Mouse (Mus musculus): Measurements from ENCODE around the gene Slc26a8. TPM values are rescaled to one million over a fixed set of nuclear protein-coding genes. Genes with fewer than 3 reads are reported as not detected.
A peak's percentile ranks its signal among the peaks of the same experiment; 100 is the strongest.
"Not testable (repeated sequence)": the region's sequence is repeated elsewhere in the genome, so short reads cannot be mapped to it uniquely, and the experiment has no call there.

The Slc26a8 gene
- 0.81 TPM in 1 of 2 replicates, not detected in the other for total RNA-seq (2017)

DNA sequence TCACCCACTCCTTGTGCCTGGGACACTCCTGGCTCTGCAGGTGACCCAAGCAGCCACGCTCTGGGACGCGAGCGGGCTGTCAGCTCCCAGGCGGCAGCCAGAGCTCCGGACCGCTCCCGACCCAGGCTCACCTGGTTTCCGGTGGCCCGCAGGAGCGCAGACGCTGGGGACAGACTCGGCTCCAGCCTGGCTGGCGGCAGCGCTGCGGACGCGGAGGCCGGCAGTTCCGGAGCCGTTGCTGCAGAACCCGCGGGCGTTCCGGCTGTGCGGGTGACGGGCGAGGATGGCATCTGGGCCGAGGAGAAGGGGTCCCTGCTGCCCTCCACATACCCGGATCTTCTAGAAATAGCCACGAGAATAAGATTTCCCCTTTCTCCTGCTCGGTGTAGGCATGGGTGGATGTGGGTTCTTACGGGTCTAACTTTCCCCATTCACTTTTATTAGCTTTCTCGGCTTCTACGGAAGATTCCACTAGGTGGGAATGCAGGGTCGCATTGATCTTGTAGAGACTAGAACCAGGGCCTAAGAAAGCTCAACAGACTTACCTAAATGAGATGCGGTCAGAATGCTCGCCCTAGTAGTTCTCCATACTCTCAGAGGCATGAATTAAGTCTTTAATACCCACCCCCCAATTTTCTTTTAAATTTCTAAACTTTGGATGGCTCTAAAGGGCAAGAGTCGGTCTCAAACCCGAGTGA, at the start of gene Slc26a8:
Slc26a8 (minus strand) TSS at position 648 of the 698 bp plus-strand sequence.
- ATAC-seq (replicated peaks in 1 of 2; ENCODE audit: insufficient read depth in 1 of 2, low FRiP score in 2 of 2, low TSS enrichment in 1 of 2, low read depth in 1 of 2, poor library complexity in 2 of 2, severe bottlenecking in 2 of 2), result no peak

DNA sequence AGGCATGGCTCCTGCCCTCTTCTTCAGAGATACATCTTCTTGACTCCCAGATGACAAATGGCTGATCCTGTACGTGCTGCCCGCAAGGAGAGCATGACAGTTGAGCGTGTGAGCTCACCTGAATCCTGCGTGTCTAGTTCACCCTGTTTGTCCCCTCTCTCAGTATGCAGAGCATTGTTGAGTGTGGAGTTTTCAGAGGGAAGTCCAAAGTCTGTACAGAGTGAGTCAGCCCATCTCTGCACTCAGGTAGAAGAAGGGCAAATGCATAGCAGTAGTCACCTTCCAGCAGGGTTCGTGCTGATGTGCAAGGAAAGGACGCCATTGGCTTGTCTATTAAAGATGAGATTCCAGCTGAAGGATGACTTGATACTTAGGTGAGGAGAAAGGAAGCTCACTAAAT, 49.2 kb upstream of the Slc26a8 start:
- ATAC-seq (replicated peaks in 1 of 2; ENCODE audit: insufficient read depth in 1 of 2, low FRiP score in 2 of 2, low TSS enrichment in 1 of 2, low read depth in 1 of 2, poor library complexity in 2 of 2, severe bottlenecking in 2 of 2), result no peak

DNA sequence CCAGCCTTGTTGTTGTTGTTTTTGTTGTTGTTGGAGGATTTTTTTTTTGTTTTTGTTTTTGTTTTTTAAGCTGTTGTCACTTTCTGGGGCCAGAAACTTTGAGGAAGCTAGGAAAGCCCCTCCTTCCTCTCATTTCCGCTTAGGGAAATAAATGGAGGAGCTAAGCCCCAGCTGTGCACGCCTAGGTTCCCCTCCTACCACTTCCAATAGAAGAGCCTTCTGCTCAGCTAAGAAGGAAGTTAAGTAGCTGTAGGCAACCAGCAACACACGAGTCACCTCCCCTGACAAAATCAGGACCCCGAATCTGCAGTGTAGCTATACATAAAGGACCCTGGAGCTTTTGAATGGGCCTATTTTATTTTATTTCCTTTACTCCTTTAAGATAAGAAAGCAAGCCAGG, 47.9 kb upstream of the Slc26a8 start:
- ATAC-seq (replicated peaks in 1 of 2; ENCODE audit: insufficient read depth in 1 of 2, low FRiP score in 2 of 2, low TSS enrichment in 1 of 2, low read depth in 1 of 2, poor library complexity in 2 of 2, severe bottlenecking in 2 of 2), result no peak

DNA sequence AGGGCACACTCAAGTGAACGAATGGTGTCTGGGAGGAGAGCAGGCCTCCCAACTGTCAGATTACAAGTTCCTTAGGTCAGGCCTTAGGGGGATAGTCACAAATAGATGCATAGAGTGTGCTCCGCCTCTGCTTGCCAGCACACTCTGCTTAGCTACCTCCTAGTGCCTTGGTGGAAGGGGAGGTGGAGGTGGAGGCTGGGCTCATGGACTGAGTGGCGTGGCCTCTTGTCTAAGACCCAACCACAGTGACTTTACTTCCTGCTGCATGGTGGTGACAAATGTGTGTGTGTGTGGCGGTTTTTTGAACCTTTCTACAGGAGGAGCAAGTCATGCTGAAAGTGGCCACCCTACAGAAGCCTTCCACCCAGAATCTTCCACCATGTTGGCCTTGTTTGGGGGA, 46.5 kb upstream of the Slc26a8 start:
- peak; percentile 96 to 97 for ATAC-seq (replicated peaks in 1 of 2; ENCODE audit: insufficient read depth in 1 of 2, low FRiP score in 2 of 2, low TSS enrichment in 1 of 2, low read depth in 1 of 2, poor library complexity in 2 of 2, severe bottlenecking in 2 of 2)

DNA sequence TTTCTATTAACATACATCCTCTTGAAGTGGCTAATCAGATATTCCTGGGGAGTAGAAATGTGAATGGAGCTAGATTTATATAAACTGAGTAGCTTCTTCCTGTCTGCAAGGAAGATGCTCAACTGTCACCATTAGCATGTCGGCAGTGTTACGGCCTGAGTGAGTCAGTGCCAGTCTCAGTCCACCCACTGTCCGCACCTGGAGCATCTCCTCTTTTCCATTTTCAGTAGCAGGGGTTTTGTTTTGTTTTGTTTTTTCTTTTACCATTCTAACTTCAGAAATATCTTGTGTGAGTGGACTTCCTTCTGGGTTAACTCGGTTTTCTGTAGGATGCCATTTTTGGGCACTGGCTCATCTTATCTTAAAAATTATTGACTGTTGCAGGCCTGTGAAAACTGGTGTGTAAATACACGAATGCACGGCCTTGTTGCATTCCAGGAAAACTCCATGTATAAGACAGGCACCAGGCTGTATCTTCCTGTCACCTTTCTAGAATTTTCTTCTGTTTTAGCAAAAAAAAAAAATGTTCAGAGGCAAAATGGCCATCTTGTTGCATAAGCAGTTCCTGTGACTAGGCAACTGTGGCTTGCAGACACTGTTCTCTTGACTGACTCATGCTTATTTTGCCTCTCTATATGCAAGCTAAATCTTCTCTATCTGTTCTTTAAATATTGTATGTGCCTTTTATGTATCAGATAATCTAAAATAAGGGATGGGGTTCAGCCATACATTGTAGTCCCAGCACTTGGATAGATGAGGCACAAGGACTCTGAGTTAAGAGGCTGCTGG, 45.5 kb upstream of the Slc26a8 start:
- ATAC-seq (replicated peaks in 1 of 2; ENCODE audit: insufficient read depth in 1 of 2, low FRiP score in 2 of 2, low TSS enrichment in 1 of 2, low read depth in 1 of 2, poor library complexity in 2 of 2, severe bottlenecking in 2 of 2), result no peak

DNA sequence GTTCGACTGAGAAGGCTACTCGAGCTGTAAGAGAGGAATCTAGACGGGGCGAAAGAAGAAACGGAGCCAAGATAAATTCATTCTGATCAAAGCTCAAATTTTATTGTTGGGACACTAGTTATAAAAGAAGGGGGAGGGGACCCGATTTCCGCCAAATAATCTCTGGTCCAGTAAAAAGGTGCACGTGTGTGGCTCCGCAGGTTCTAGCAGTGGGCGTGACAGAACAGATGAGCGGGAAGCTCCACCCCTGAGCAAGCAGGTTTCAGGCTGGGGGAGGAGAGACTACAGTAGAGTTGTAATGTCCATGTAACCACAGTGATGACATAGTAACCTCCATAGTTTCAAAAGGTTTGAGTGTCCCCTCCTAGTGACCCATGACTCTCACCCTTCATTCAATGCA, 37.5 kb upstream of the Slc26a8 start:
- ATAC-seq (replicated peaks in 1 of 2; ENCODE audit: insufficient read depth in 1 of 2, low FRiP score in 2 of 2, low TSS enrichment in 1 of 2, low read depth in 1 of 2, poor library complexity in 2 of 2, severe bottlenecking in 2 of 2), result not testable (repeated sequence)

DNA sequence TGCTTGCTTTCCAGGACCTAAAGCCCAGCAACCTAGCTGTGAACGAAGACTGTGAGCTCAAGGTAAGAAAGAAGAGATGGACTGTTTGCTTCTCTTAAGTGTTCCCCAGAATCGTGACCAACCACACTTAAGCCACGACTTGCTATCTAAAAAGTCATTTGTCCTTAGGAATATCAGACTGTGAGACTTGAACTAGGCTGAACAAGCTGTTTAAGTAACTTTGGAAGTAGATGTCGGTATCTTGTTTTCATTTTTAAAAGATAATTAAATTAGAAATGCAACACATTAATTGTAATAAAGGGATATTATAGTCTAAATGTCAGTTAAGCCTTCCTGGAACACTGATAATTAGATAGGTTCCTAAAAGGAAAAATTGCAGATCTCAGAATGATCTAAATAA, 35.8 kb upstream of the Slc26a8 start, which contains the start of gene AC170998.1:
AC170998.1 (plus strand) TSS at position 301 of the 400 bp plus-strand sequence.
- ATAC-seq (replicated peaks in 1 of 2; ENCODE audit: insufficient read depth in 1 of 2, low FRiP score in 2 of 2, low TSS enrichment in 1 of 2, low read depth in 1 of 2, poor library complexity in 2 of 2, severe bottlenecking in 2 of 2), result no peak

DNA sequence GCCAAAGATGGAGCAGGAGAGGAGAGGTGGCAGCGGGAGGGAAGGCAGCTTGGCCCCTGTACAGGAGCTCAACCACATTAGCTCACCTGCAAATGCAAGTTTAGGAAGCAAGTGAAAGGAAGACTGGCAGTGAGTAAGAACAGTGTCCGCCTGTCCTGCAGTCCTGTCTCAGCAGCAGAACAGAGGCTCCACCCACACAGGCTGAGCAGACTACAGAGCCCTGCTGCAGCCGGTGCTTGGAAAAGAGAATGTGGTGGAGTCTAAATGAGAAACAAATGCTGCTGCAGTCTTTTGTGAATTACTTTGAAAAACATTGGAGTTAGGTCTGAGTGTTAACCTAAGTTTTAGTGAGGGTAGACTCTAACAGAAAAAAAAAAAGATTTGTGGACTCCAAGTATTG, 27.5 kb upstream of the Slc26a8 start:
- no peak for ATAC-seq (replicated peaks in 1 of 2; ENCODE audit: insufficient read depth in 1 of 2, low FRiP score in 2 of 2, low TSS enrichment in 1 of 2, low read depth in 1 of 2, poor library complexity in 2 of 2, severe bottlenecking in 2 of 2)

DNA sequence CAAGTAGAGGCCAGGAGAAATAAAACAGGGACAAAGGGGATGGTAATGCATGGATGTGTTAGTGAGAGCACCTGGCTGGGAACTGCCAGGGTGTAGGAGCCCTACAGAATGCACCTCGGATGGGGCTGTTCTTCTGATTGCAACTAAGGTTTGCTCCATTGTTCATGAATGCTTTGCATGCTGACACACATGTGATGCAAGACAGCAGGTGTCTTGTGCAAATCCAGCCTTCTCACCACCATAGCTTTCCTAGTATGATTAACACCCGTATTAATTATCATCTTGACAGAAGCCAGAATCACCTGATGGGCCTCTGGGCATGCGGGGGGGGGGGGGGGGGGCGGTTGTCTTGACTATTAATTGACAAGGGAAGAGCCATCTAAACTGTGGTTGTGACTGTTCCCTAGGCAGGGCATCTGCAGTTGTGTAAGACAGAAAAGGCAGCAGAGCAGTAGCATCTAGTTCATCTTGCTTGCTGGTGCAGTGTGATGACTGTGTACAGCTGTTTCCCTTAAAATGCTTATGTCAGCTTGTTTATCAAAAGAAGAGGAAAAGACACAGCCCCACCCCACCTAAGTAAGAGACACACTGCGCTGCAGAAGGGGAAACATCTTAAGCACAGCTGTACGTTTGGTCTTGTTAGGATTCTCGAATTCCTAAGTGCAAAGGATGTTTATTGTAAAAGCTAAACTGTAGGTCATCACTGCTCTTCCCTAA, 26.0 kb upstream of the Slc26a8 start:
- ATAC-seq (replicated peaks in 1 of 2; ENCODE audit: insufficient read depth in 1 of 2, low FRiP score in 2 of 2, low TSS enrichment in 1 of 2, low read depth in 1 of 2, poor library complexity in 2 of 2, severe bottlenecking in 2 of 2), result no peak

DNA sequence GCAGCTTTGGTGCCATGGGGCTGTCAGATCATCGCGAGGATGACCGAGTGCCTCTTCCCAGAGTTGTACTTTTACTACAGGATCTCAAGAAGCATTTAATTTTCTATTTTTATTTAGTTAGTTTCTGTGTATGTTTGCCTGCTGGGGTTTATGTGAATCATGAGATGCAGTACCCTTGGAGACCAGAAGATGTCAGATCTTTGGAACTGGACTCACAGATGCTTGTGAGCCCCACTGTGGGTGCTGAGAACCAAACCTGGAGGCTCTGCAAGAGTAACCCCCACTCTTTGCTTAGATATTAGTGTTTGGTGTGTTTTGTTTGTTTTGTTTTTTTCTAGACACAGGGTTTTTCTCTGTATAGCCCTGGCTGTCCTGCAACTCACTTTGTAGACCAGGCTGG, 24.0 kb upstream of the Slc26a8 start:
- ATAC-seq (replicated peaks in 1 of 2; ENCODE audit: insufficient read depth in 1 of 2, low FRiP score in 2 of 2, low TSS enrichment in 1 of 2, low read depth in 1 of 2, poor library complexity in 2 of 2, severe bottlenecking in 2 of 2), result no peak

DNA sequence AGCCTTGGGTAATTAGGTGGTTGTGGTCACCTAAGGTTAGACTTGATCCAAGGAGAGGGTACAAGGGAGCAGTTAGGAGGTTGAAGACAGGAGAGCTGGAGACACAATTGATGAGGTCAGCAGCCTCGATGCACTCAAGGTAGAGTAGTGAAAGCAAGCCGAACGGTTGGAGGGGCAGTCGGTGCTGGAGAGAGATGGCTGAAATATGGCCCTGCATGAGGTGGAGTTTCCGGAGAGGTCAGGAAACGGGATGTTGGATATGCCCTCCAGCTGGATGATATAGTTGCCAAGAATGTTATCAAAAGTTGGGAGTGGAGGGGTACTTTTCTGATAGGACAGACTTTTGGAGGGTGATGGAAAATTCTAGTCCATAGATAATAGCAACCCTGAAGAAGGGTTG, 22.3 kb upstream of the Slc26a8 start:
- no peak for ATAC-seq (replicated peaks in 1 of 2; ENCODE audit: insufficient read depth in 1 of 2, low FRiP score in 2 of 2, low TSS enrichment in 1 of 2, low read depth in 1 of 2, poor library complexity in 2 of 2, severe bottlenecking in 2 of 2)

DNA sequence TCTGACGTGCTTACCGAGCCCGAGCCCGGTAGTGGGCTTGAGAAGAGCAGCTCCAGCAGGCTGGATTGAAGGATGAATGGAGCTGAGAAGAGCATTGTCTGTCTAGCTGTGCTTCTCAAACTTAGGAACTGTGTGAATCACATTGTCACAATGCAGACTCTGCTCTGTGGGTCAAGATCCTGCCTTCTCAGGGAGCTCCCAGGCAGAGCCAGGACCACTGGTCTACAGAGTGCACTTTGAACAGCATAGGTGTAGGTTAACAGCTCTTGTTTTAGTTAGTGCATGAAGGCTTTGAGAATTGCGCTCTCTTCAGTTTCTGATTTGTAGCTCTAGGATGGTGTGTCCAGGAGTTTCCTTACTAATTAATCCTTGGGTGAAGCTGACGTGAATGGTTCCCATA, 21.2 kb upstream of the Slc26a8 start:
- ATAC-seq (replicated peaks in 1 of 2; ENCODE audit: insufficient read depth in 1 of 2, low FRiP score in 2 of 2, low TSS enrichment in 1 of 2, low read depth in 1 of 2, poor library complexity in 2 of 2, severe bottlenecking in 2 of 2), result no peak

DNA sequence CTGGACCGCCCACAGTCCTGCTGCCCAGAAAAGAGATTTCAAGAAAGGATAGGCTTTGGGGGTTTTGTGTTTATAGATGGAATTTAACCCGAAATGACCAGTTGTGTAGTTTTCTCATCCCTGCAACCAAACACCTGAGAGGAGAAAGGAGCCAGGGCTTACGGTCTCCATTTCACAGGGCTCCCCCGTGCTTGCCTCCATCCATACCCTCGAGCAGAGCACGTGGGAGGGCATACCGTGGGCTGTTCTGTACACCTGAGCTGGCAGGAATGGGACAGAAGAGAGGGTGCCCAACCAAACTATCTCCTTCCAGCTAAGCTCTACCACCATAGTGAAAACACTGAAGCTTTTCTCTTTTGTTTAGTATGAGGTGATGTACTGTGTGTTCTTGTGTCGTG, 20.3 kb upstream of the Slc26a8 start:
- ATAC-seq (replicated peaks in 1 of 2; ENCODE audit: insufficient read depth in 1 of 2, low FRiP score in 2 of 2, low TSS enrichment in 1 of 2, low read depth in 1 of 2, poor library complexity in 2 of 2, severe bottlenecking in 2 of 2), result no peak

DNA sequence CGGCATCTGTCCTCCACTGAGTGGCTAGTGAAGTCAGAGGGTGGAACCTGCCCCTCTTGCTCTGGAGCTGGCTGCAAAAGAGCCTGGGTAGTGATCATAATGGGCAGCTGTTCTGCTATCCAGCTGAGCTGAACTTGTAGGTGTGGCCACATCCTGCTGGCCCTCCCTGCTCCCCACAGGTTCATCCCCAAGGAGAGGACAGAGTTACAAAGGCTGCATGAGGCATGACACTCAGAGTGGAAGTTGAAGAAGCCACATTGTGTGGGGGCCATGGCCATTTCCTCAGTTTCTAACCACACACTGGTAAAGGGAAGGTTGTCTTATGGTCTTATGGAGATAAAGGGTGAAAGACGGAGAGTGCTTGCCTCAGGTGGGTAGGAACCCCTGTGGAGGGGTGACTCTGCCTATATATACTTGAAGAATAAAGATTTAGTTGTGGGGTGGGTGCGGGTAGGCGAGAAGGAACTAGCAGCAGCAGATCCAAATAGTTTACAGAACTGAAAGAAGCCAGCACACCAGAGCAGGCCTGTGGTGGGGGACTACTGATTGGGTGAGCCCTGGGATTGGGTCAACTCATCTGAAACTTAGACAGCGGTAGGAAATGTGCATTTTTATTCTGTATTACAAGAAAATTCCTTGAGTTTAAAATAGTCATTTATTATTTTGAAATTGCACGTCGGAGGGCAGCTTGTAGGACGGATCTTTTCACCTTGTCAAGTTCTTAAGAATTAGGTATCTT, 19.7 kb upstream of the Slc26a8 start:
- peak; percentile 54 to 61 for ATAC-seq (replicated peaks in 1 of 2; ENCODE audit: insufficient read depth in 1 of 2, low FRiP score in 2 of 2, low TSS enrichment in 1 of 2, low read depth in 1 of 2, poor library complexity in 2 of 2, severe bottlenecking in 2 of 2)

DNA sequence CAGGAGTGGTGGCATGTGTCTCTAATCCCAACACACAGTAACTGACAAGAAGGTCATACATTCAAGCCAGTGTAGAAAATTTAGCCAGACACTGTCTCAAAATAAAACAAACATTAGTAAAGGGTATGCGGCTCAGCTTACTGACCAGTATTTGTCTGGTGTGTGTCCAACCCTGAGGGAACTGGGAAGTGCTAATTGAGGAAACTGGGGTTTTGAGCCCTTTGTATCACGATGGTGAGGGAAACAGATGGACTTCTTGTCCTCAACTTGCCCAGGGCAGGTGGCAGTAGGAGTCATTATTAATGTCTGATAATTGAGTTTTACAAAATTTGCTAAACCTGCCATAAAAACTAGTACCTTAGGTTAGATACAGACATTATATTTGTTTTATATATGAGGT, 19.0 kb upstream of the Slc26a8 start:
- peak; percentile 33 to 34; a peak in 1 of 4 replicates for ATAC-seq (replicated peaks in 1 of 2; ENCODE audit: insufficient read depth in 1 of 2, low FRiP score in 2 of 2, low TSS enrichment in 1 of 2, low read depth in 1 of 2, poor library complexity in 2 of 2, severe bottlenecking in 2 of 2)

DNA sequence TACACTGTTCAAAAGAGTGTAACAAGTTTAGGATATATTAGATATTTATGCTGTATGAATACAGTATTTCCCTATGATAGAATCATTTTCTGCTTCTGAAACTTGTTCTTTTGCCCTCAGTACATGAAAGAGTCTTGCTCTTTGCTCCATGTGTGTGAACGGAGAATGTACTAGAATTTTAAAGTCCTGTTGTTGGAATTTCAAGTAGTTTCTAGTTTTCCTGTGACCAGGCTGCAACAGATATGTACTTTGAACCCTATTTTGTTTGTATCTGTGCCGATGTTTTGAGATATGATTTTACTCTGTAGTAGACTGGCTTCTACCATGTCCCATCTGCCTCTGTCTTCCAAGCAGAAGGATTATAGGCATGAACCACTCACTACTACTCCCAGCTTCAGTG, 17.8 kb upstream of the Slc26a8 start:
- ATAC-seq (replicated peaks in 1 of 2; ENCODE audit: insufficient read depth in 1 of 2, low FRiP score in 2 of 2, low TSS enrichment in 1 of 2, low read depth in 1 of 2, poor library complexity in 2 of 2, severe bottlenecking in 2 of 2), result no peak

DNA sequence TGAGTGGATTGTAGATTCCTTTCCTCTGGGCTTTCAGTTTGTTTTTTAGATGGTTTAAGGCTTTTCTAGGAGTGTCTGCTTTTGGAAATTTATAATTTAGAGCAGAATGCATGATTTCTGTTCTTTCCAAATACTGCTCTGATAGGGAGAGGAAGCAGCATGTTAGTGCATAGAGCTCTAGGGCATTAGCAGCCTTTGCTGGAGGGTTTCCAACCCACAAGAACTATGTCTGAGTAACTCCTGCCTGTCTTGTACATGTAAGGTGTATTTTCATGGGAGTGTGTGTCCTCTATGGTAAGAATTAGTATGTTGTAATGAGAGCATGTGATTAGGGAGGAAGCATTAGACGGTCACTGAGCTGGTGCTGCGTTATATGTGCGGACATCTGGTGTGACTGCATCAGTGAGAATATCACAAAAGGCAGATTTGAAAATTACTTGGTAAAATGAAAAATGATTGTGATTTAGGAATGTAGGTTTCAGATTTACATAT, 17.1 kb upstream of the Slc26a8 start:
- peak in 1 of 2 experiments; percentile 17; a peak in 1 of 4 replicates for ATAC-seq (replicated peaks in 1 of 2; ENCODE audit: insufficient read depth in 1 of 2, low FRiP score in 2 of 2, low TSS enrichment in 1 of 2, low read depth in 1 of 2, poor library complexity in 2 of 2, severe bottlenecking in 2 of 2)
